Mouse (Mus musculus): ENCODE measurements around the gene Cckbr.

- TF ChIP-seq POLR2A (IDR thresholded peaks at IDR 0.05; ENCODE audit: borderline replicate concordance, extremely low read depth, low read depth, low read length) (no peak), CTCF (IDR thresholded peaks at IDR 0.05; ENCODE audit: insufficient read depth, low read length) (no peak)
Measured at GRCm38 (mm10) chr7:105497881-105498280, 72.3 kb downstream of the Cckbr start.

Measured in lung, adult 2 months (tissue).